Mouse (Mus musculus) testis, adult 2 months (tissue): ENCODE measurements around the gene Fcgr4. TPM values are rescaled to one million over a fixed set of nuclear protein-coding genes. Genes with fewer than 3 reads are reported as not detected.
"Not testable (repeated sequence)": the region's sequence is repeated elsewhere in the genome, so short reads cannot be mapped to it uniquely, and the experiment has no call there.

Experiments
- H3K27ac ChIP-seq: fragments of 200-500 bp; 2 replicates; pipeline ENCODE4 v1.5.1; 2012; ENCODE audit warnings: low read depth, low read length; ENCODE audit not compliant: control insufficient read depth, insufficient read depth
- H3K27me3 ChIP-seq: fragments of 200-500 bp; 2 replicates; pipeline ENCODE4 v1.6.1; 2012; ENCODE audit warnings: mild to moderate bottlenecking, low read length, moderate library complexity; ENCODE audit not compliant: control insufficient read depth, insufficient read depth
- H3K36me3 ChIP-seq: fragments of 200-500 bp; 2 replicates; pipeline ENCODE4 v1.6.1; 2012; ENCODE audit warnings: mild to moderate bottlenecking, low read length; ENCODE audit not compliant: control insufficient read depth, insufficient read depth
- H3K4me1 ChIP-seq: fragments of 200-500 bp; 2 replicates; pipeline ENCODE4 v1.6.1; 2012; ENCODE audit warnings: low read length; ENCODE audit not compliant: control insufficient read depth, insufficient read depth
- H3K4me3 ChIP-seq: fragments of 200-500 bp; 2 replicates; pipeline ENCODE4 v1.5.1; 2012; ENCODE audit warnings: low read depth, mild to moderate bottlenecking, low read length, moderate library complexity, mixed read lengths; ENCODE audit not compliant: control insufficient read depth
- CTCF ChIP-seq: fragments of 200-500 bp; IDR thresholded peaks from 2 replicates; pipeline ENCODE4 v1.5.1; 2012; ENCODE audit warnings: low read depth, mild to moderate bottlenecking, inconsistent platforms, low read length, moderate library complexity; ENCODE audit not compliant: control insufficient read depth, insufficient read depth, insufficient replicate concordance
- POLR2A ChIP-seq: fragments of 200-500 bp; IDR thresholded peaks from 2 replicates; pipeline ENCODE4 v1.6.1; 2012; ENCODE audit warnings: low read depth, mild to moderate bottlenecking, inconsistent platforms, low read length, moderate library complexity; ENCODE audit not compliant: control insufficient read depth
- polyA plus RNA-seq: library from polyadenylated mRNA; depleted of rRNA; stranded (reverse); fragments of >200 nt; gene quantifications from 2 replicates; pipeline ENCODE4 v1.2.3, GENCODE M21; 2012; rRNA removed

The Fcgr4 gene
- not detected in 2 replicates for polyA plus RNA-seq

- H3K4me3 ChIP-seq = no peak within 1 kb of the TSS
- H3K27ac ChIP-seq = no peak within 1 kb of the TSS
- H3K4me1 ChIP-seq = no peaks in the 10 kb centered on the region; the same call in 1 of the 2 replicates
- TF ChIP-seq POLR2A (no peak), CTCF (no peak)
- H3K36me3 ChIP-seq = no peaks in the 10 kb centered on the region
- no peaks in the 10 kb centered on the region for H3K27me3 ChIP-seq
Observed at GRCm38 (mm10) chr1:171018737-171019136, at the start of gene Fcgr4. TSS of gene Fcgr4 (plus strand) at chr1:171018920.

DNA sequence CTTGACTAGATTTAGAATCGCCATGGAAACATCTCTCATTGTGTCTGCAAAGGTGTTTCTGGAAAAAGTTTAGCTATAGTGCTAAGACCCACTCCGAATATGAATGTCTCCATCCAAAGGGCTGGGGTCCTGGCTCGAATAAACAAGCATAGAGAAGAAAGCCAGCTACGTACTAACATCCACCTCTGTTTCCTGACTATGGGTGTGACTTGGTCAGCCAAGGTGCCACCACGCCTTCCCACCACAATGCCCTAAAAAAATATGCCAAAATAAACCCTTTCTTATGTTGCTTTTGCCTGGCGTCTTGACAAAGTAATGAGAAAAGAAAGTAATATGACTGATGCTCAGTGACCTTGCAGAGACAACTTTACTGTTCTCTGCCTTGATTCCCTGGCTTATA is 46.2 kb upstream of the Fcgr4 start:
- Histone ChIP-seq H3K4me3 (no peak overlapping the region), H3K36me3 (no peaks in the 10 kb centered on the region), H3K27ac (no peak overlapping the region), H3K27me3 (no peaks in the 10 kb centered on the region), H3K4me1 (peaks cover 3% of the 10 kb centered on the region; the same call in 1 of the 2 replicates)
- no peak for TF ChIP-seq CTCF
- no peak for TF ChIP-seq POLR2A

DNA sequence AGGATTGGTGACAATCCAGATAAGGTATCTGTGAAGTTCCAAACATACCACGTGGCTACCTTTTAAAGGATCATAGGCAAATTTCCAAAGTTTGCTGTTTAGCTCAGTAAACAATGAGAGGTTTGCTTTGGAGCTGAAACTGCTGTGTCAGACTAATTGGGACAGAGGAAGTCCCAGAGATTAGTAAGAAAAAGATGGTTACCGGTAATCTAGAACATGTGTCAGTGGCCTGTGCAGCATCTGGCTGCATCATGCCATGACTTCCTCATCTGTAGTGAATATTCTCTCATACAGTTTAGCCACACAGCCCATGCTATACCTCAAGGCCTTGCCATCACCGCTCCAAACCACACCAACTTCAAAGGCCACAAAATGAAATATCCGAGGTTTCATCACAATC is 45.8 kb upstream of the Fcgr4 start:
- no peaks in the 10 kb centered on the region for H3K36me3 ChIP-seq
- H3K4me1 ChIP-seq = peaks cover 3% of the 10 kb centered on the region; the same call in 1 of the 2 replicates
- TF ChIP-seq CTCF (no peak), POLR2A (no peak)
- no peak overlapping the region for H3K27ac ChIP-seq
- no peaks in the 10 kb centered on the region for H3K27me3 ChIP-seq
- no peak overlapping the region for H3K4me3 ChIP-seq

DNA sequence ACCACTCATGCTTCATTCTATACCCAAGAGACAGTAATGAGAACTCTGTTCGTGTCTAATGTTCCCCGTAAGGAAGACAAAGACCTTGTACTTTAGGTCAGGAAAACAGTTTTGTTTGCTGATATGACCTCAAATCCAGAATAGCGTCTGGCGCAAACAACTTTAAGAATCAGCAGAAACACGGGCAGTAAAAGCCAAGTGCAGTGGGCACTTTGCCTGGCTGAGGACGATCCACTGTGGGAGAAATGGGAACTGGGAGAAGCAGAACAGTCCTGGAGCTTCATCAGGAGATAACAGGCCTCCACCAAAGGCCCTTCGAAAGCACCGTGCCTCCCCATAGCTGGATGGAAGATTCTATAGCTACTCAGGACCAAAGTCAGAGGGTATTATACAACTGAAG is 44.5 kb upstream of the Fcgr4 start:
- no peak for TF ChIP-seq CTCF
- no peak for TF ChIP-seq POLR2A
- Histone ChIP-seq H3K4me1 (peaks cover 3% of the 10 kb centered on the region; the same call in 1 of the 2 replicates), H3K27me3 (no peaks in the 10 kb centered on the region), H3K36me3 (no peaks in the 10 kb centered on the region), H3K4me3 (no peak overlapping the region), H3K27ac (no peak overlapping the region)

DNA sequence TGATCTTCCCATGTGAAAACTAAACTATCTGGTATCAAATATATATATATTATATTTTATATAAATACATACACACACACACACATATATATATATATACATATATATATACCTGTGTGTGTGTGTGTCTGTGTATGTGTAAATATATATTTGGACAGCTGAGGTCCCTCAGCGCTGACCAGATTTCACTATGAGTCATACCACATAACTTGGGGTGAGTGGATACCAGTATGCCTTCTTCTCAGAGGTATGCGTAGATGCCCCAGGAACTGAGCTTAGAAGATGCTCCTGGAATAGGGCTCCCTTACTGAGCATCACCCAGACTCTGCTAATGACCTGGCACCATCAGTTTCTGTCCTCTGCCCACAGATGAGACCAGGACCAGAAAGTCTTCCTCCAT is 44.0 kb upstream of the Fcgr4 start:
- Histone ChIP-seq H3K36me3 (no peaks in the 10 kb centered on the region), H3K4me3 (no peak overlapping the region), H3K4me1 (peaks cover 3% of the 10 kb centered on the region; the same call in 1 of the 2 replicates), H3K27me3 (no peaks in the 10 kb centered on the region), H3K27ac (no peak overlapping the region)
- no peak for TF ChIP-seq POLR2A
- no peak for TF ChIP-seq CTCF

DNA sequence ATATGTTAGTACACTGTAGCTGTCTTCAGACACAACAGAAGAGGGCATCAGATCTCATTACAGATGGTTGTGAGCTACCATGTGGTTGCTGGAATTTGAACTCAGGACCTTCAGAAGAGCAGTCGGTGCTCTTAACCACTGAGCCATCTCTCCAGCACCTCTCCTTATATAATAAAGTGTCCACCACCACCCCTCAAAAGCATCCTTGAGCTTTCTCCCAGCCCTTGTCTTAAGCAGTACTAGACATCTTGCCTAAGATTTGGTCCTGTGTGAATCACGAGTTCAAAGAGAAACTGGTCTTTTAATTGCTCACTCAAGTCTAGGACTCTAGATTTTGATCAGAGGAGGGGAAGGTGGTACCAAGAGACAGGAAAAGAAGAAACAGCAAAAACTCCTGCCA is 43.4 kb upstream of the Fcgr4 start:
- not testable (repeated sequence) for H3K4me3 ChIP-seq, H3K4me1 ChIP-seq, H3K36me3 ChIP-seq, H3K27ac ChIP-seq, H3K27me3 ChIP-seq

GRCm38 (mm10) chr1:170975751-170976161 is 43.0 kb upstream of the Fcgr4 start:
- TF ChIP-seq POLR2A (no peak), CTCF (no peak)
- no peaks in the 10 kb centered on the region for H3K27me3 ChIP-seq
- peaks cover 3% of the 10 kb centered on the region; the same call in 1 of the 2 replicates for H3K4me1 ChIP-seq
- H3K36me3 ChIP-seq = no peaks in the 10 kb centered on the region
- H3K4me3 ChIP-seq = peak overlapping the region; percentile 62
- no peak overlapping the region for H3K27ac ChIP-seq

DNA sequence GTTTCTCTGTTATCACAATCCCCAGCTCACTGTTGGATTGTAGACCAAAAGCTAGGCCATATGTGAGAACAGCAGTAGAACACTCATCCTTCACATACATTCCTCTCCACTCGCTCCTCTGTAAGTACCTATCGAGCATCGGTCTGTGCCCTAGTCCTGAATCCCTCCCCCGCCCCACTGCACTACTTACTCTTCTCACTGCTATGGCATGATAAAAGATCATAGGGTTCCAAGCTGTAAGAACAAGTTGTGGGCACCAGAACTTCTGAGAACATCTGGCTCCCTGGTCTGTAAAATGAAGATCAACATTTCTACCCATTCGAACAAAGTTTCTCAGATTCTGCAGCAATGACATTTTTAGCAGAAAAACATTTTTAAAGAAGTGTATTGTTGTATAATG is 42.3 kb upstream of the Fcgr4 start, which contains the start of gene Fcgr2b:
Gene Fcgr2b (minus strand): TSS at position 101 of the 400 bp plus-strand sequence.
- no peaks in the 10 kb centered on the region for H3K27me3 ChIP-seq
- TF ChIP-seq CTCF = no peak
- no peak for TF ChIP-seq POLR2A
- no peak within 1 kb of the TSS; the same call in 1 of the 2 replicates for H3K27ac ChIP-seq
- H3K36me3 ChIP-seq = no peaks in the 10 kb centered on the region
- H3K4me1 ChIP-seq = peaks cover 3% of the 10 kb centered on the region; the same call in 1 of the 2 replicates
- peak within 1 kb of the TSS; percentile 62 for H3K4me3 ChIP-seq
